Mouse (Mus musculus) megakaryocyte progenitor cell, adult 5-6 weeks (primary cell): ENCODE results near the gene Gm38392. TPM values are rescaled to one million over a fixed set of nuclear protein-coding genes. Genes with fewer than 3 reads are reported as not detected.
"Not testable (repeated sequence)": the region's sequence is repeated elsewhere in the genome, so short reads cannot be mapped to it uniquely, and the experiment has no call there.

Source experiments
- ATAC-seq: replicated peaks from 2 replicates; pipeline ENCODE4 v1.8.0; 2016; ENCODE audit warnings: mild to moderate bottlenecking, moderate TSS enrichment, inconsistent platforms; ENCODE audit not compliant: poor library complexity
- total RNA-seq, 2 experiments: library from RNA; stranded (forward) in 1 of 2; stranded (reverse) in 1 of 2; fragments of 157-497, 149-512 nt in 1 of 2; fragments of 200-1000 nt in 1 of 2; gene quantifications; 2 replicates each; pipeline versions ENCODE4 v1.2.3 to v1.2.4; 2015 to 2017

Gene Gm38392
- total RNA-seq (2015) (0.10 TPM in 1 of 2 replicates, not detected in the other), total RNA-seq (2017) (not detected in 2 replicates)

- ATAC-seq = no peak
These were observed at the start of gene Gm38392 for GRCm38 (mm10) chr3:88287110-88287509. Gene Gm38392, minus strand, starts transcription at chr3:88287210.

GRCm38 (mm10) chr3:88336058-88337013, 49.3 kb upstream of the Gm38392 start, which contains the start of the genes Tmem79 and Smg5:
Gene Tmem79, minus strand, starts transcription at chr3:88336148.
Gene Smg5, plus strand, starts transcription at chr3:88336260.
- peak; percentile 79 for ATAC-seq

GRCm38 (mm10) chr3:88335436-88336053, 48.5 kb upstream of the Gm38392 start:
- peak; percentile 29 for ATAC-seq

GRCm38 (mm10) chr3:88334902-88335435, 48.0 kb upstream of the Gm38392 start:
- no peak for ATAC-seq

GRCm38 (mm10) chr3:88334029-88334658, 47.1 kb upstream of the Gm38392 start:
- ATAC-seq = no peak

- peak; percentile 48; the same call in 1 of the 2 replicates for ATAC-seq
These were observed 44.3 kb upstream of the Gm38392 start for GRCm38 (mm10) chr3:88331282-88331681.

GRCm38 (mm10) chr3:88328956-88329355, 41.9 kb upstream of the Gm38392 start:
- ATAC-seq = no peak

GRCm38 (mm10) chr3:88324951-88325405, 38.0 kb upstream of the Gm38392 start, which contains the start of gene Glmp:
Gene Glmp, plus strand, starts transcription at chr3:88325023.
- ATAC-seq = peak; percentile 94

GRCm38 (mm10) chr3:88299172-88299571, 12.2 kb upstream of the Gm38392 start:
- ATAC-seq = no peak

GRCm38 (mm10) chr3:88297321-88297851, 10.4 kb upstream of the Gm38392 start:
- peak; percentile 27 for ATAC-seq

- peak; percentile 83 for ATAC-seq
These were observed 9.7 kb upstream of the Gm38392 start, which contains the start of the genes Tsacc and Cct3 for GRCm38 (mm10) chr3:88296561-88297318. Gene Tsacc, minus strand, starts transcription at chr3:88296999. Gene Cct3, plus strand, starts transcription at chr3:88297116.

GRCm38 (mm10) chr3:88296110-88296560, 9.1 kb upstream of the Gm38392 start:
- no peak; the same call in none of the 2 replicates for ATAC-seq

- ATAC-seq = not testable (repeated sequence)
These were observed 8.3 kb upstream of the Gm38392 start for GRCm38 (mm10) chr3:88295272-88295671.

- 0 out of 2 replicates have a peak, but pooled peaks have one; percentile 11 for ATAC-seq
These were observed 5.0 kb upstream of the Gm38392 start for GRCm38 (mm10) chr3:88291970-88292369.

GRCm38 (mm10) chr3:88288133-88288713, 1.2 kb upstream of the Gm38392 start:
- not testable (repeated sequence) for ATAC-seq

- not testable (repeated sequence) for ATAC-seq
These were observed 1.5 kb downstream of the Gm38392 start for GRCm38 (mm10) chr3:88285565-88285895.

GRCm38 (mm10) chr3:88284815-88285564, 2.0 kb downstream of the Gm38392 start:
- not testable (repeated sequence) for ATAC-seq
